Mouse (Mus musculus) monocyte, adult 59 days (primary cell): Measurements from ENCODE around the gene BC030500. TPM values are rescaled to one million over a fixed set of nuclear protein-coding genes. Genes with fewer than 3 reads are reported as not detected.

Experiments used
- total RNA-seq, 2 experiments: library from RNA; stranded (reverse); gene quantifications; one replicate each; pipeline ENCODE4 v1.2.4; 2023

BC030500 gene
- total RNA-seq, result not detected

DNA sequence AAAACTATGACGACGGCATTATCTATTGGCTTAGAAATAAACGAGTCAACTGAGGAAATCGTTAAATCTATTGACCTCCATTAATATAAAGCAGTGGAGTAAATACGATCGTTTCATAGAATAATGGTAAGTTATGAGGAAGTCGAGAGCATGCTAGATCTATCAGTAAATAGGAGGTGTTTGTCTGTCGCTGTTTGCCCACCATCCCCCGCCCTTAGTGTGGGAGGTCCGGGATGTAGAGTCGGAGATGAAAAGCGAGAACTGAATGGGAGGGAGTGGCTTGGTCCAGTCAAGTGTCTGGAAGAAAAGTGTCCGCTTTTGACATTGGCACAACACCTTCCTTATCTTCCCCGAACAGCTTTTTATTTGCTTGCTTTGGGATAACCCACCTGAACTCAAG, at the start of gene BC030500:
Gene BC030500 (plus strand): TSS at position 79 of the 400 bp plus-strand sequence.

DNA sequence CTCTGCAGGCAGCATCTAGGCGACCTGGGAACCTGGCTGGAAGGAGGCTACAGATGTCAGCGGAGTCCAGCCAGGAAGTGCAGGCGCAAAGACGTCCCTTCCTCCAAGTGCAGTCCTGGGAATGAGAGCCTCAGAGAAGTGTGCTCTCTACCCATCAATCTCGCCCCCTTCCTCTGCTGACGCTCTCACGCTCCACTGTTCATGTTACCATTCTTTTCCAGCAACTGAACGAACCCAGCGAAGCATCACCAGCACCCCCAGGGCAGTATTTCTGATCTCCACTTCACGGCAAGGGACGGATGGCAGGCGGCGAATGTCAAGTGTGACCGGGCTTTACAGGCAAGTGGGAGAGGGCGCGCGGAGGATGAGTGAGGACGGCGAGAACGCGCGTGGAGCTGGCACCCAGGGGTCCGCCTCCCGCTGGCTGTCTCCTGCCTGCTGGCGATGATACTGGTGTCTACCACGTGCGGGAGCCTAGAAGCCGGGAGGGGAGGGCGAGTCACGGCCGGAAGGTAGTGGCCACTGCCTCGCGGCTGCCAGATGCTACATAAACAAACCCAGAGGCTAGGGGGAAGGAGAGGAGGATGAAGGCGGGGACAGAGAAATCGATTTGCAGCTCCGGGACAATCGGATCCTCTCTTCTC, 763 bp downstream of the BC030500 start, which contains the start of gene Galntl6:
Gene Galntl6 (minus strand): TSS at position 445 of the 644 bp plus-strand sequence.

Other genes with a start within 250 kb of the BC030500 start
- not detected for gene Galntl6, start 885 bp downstream of the BC030500 start, total RNA-seq